Mouse (Mus musculus): ENCODE measurements around the gene 4930558K02Rik.

The 4930558K02Rik gene

DNA sequence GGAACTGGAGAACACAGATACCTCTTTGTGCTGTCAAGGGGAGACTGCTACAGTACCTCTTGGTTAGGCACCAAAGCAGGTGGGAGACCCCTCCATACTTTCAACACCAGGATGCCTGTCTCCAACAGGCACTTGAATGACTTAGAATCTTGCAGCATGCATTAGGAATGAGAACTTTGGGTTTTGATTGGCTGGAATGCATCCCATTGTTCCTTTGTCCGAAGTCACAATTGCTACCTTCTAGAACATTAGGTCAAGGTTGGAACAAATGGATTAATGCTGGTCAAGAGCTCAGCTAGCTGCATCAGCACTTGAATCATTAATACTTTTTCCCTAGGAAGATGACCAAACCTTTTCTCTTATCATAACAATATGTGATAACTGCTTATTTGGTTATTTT lies at the start of gene 4930558K02Rik:
4930558K02Rik (minus strand) TSS at position 101 of the 400 bp plus-strand sequence.
- no peak for DNase-seq (ENCODE audit: low spot score)

DNA sequence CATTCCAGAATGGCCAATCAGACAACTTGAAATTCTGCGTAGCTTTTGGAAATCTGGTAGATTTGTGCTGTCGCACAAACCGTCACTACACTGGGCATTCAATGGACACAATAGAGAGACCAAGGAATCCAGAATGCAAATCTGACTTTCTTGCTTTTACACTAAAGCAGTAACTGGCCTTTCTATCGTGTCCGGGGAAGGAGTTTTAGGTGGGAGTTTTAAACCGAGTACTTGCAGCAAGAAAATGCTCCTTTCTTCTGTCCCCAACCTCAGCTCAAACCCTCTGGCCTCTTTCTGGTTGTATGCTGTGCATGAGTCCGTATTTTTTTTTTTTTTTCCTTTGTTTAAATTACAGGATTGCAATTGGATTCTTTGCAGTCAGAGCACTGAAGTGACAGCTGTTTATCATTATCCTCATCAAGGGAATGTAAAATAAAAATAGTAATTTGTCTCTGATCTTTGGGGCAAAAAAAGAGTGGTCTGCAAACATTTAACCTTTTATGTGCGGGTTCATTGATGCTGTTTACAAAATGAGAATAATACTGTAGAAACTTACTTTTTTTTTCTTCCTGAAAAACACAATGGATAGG lies 44.3 kb upstream of the 4930558K02Rik start:
- DNase-seq (ENCODE audit: low spot score), result no peak

DNA sequence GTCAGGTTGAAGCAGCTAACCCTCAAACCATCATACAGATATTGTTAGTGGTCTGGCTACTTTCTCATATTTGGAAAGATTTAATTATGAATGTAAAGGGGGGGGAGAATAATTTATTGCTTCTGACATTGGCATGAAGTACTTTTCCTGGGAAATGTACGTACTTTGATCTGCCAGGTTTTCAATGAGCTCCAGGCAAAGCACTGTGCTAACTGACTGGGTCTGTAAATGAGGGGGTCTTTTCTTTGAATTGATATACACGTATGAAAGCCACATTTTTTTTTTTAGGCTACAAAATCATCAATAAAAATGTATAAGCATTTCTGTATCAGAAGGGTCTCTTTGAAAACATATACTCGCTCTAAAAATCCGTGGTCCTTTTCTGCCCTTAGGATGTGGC lies 41.3 kb upstream of the 4930558K02Rik start:
- no peak for DNase-seq (ENCODE audit: low spot score)

DNA sequence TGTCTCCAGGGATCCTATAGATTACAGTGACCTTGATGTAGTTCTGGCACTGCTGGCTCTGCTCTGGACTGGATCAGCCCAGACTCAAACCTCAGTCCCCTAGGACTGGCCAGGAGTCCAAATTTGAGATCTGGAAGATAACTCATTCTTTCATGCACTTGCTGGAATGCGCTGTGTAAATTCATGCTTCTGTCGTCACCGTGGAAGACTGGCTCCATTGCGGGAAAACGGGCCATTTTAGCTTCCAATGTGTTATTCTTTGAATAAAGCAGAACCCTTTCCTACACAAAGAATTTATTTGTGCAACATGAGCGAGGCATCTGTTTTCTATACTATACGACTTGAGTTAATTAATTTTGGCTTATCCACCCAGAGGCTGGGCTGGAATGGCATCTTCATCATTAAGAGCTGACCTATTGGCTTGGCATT lies 40.9 kb upstream of the 4930558K02Rik start:
- no peak for DNase-seq (ENCODE audit: low spot score)

DNA sequence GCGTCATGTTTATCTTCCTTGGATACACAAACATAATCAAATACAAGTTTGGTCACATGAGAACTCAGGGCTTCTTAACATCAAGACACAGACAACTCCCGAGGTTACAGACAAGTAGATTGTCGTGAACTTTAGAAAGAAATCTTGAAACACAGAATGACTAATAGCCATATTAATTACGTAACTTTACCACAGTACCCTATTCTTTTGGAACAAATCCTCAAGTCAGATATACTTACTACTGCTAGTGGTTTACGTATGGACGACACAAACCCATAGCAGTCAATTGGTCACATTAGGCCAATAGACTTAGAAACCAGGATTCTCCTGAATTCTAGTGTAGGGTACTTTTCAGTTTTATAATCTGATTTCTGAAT lies 39.2 kb upstream of the 4930558K02Rik start:
- DNase-seq (ENCODE audit: low spot score), result no peak

DNA sequence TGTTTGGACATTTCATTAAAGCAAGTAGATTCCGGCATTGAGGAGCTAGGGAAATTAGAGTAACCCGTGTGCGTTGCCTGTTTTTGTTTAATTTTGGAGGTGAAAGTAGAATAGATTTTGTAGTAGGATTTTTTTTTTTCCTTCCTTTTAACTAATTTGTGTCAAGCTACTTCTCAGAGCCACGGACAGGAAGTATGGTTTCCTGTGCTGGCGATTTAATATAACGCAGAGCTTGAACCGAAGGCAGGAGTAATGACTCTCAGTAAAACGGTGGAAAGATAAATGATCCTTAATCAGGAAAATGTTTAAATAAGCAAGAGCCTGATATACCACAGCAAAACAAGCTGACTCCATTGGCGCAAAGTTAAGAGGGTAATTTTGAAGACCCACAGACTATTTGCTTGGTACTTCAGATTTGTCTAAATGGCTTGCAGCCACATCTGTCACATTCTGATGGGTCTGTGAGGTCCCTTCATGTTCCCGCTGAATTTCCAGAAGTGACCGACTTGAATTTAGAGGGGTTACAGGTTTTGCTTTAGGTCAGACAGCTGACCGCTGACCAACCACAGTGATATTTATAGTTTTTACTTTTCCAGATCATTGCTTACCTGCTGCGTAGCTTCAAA lies 38.7 kb upstream of the 4930558K02Rik start:
- no peak for DNase-seq (ENCODE audit: low spot score)

DNA sequence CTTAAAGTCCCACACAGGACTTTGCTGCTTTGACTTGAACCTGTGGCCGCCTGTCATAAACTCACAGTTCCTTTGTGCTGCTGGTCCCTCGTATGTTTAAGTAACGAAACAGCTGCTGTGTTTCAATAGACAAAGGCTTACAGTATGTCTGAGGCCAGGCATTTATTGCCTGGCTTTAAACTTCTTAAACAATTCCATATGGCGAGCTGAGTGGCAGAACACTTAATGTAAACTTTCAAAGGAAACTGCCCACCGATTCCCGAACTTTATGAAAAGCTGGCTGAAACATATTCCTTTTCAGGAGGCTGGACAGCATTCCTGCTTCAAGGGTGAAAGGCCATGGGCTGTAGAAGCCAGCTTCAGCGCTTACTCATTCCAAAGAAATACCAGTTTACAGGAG lies 37.5 kb upstream of the 4930558K02Rik start:
- no peak for DNase-seq (ENCODE audit: low spot score)

DNA sequence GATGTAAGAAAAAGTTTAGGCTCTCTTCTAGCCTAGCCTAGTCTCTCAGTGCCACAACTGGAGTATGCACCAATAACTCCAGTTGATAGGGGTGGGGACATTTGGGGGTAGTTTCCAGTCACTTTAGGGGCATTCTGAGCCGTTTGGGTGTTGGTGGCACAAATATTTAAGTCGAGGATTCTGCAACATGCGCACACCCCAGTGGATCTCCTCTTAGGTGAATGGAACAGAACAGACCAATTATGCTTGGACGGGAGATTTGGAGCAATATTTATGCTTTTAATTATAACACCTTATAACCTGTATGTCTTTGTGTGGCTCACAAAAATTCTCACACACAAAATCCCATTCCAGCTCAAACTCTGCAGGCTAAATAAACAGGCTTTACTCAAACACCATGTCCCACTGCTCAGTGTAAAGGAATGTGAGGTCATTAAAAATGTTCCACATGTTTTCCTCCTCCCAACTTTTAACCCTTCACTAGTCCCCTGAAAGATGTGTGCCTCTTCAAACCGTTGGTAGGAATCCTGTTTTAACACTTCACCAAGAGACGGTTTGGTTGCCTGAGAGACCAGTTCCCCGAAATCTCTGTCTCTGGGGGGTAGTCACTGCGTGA lies 35.9 kb upstream of the 4930558K02Rik start:
- no peak for DNase-seq (ENCODE audit: low spot score)

DNA sequence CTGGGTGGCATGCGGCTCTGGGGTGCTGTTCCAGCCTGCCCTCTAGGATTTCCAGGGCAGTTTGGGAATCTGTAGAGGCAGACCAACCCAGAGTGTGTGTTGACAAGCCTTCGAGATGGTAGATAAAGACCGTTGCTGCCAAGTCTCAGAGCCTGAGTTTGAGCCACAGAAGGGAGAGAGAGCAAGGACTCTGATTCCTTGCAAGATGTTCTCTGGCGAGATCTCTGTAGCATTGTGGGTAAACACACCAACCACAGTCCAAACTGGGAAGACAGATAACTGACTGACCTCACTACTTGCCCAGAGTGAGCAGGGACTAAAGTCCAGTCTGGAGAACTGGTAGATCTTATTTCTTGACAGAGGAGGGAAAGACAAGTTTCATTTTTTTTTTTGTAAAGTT lies 34.1 kb upstream of the 4930558K02Rik start:
- DNase-seq (ENCODE audit: low spot score), result no peak

DNA sequence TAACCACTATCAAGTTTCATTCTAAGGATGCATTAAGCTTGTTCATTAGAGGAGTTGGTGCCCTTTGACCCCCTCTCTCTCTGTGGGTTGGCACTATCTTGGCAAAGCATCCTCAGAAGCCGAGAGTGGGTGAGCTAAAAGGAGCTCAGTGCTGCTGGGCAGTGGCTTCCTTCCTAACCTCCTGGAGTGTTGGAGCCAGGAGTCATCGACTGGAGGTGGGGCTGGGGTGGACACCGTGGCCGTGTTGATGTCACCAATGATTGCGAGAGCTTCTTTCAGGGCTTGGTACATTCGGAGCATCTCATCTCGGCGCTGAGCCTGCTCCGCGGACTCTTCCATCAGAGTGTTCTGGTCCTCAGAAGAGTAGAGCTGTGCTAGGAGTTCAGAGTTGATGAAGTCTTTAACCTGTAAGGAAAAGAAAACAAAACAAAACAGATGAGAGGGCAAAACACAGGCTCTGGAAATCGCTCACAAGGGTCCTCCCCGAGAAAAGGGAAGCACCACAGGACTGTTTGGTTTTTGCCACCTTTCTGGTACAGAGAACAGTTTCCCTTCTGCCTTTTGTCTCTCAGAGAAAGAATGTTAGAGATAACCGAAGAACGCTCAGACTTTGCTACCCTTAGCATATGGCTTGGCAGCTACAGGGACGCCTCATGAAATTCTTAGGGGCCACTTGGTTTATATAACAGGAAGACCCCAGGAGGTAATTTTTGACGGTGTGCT lies 32.2 kb upstream of the 4930558K02Rik start:
- DNase-seq (ENCODE audit: low spot score), result no peak

DNA sequence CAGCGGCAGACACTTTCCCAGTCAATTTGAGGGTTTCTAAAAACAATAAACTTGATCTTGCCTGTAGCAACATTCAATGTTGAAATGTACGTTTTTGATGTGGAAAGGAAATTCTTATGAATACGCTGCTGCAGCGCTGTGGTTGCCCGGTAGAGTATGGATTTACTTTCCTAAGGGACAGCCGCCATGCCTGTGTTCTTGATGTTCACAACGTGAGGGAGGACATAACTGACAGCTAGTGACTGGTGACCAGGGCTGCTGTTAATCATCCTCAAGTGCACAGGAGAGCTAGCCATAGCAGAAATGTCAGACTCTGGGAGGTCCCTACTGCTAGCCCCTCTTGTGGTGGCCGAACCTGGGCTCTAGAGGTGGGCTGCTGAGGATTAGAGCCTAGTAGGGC lies 29.6 kb upstream of the 4930558K02Rik start:
- no peak for DNase-seq (ENCODE audit: low spot score)

DNA sequence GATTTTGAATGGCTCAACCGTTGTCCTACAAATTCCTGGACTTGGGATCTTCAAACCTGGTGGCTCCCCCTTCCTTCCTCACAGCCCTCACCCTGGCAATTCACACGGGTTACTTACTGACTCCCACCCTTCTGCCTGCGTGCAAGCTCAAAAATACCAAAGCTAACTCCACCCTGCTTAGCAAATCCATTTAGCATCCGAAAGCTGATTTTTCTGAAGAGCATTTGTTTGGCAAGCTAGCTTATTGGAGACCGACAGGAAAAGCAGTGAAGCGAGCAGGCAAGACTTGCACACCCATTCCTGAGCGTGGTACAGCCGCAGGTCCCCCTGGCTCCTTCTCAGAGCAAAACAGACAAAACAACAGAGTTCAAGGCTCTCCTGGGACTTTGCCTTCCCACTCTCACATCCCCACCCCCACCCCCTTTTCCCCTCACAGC lies 29.2 kb upstream of the 4930558K02Rik start:
- DNase-seq (ENCODE audit: low spot score), result no peak

DNA sequence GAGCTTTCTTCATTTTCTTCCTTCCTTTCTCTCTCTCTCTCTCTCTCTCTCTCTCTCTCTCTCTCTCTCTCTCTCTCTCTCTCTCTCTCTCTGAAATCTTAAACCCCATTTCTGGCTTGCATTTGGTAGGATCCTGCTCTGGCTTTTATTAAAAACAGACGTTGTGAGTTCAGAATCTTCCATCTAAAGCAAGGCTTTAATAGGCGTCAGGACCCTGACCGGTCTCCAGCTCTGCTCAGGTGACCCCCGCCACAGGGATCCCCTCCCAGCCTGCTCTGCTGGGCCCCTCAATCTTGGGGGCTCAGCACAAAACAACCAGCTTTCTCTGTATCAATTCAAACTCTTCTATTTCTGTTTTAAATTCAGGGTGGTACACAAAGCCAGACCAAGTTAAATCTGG lies 28.8 kb upstream of the 4930558K02Rik start:
- DNase-seq (ENCODE audit: low spot score), result no peak

DNA sequence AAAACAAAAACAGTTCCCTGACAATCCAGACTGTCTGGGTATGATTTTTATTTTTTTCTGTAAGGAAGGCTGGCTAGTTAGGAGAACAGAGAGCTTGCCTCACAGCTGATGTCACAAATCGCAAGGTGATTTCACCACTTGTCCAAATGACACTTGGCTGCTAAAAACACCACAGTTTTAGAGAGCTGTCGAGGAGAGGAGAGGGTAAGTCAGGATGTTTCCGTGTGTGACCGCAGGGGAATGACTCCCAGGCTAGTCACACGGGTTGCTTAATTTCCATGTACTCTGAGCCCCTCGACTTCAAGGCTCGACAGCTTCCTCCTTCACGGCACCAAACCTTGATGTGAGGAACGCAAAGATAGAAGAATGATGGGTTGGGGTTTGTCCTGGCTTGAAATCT lies 26.7 kb upstream of the 4930558K02Rik start:
- DNase-seq (ENCODE audit: low spot score), result no peak

DNA sequence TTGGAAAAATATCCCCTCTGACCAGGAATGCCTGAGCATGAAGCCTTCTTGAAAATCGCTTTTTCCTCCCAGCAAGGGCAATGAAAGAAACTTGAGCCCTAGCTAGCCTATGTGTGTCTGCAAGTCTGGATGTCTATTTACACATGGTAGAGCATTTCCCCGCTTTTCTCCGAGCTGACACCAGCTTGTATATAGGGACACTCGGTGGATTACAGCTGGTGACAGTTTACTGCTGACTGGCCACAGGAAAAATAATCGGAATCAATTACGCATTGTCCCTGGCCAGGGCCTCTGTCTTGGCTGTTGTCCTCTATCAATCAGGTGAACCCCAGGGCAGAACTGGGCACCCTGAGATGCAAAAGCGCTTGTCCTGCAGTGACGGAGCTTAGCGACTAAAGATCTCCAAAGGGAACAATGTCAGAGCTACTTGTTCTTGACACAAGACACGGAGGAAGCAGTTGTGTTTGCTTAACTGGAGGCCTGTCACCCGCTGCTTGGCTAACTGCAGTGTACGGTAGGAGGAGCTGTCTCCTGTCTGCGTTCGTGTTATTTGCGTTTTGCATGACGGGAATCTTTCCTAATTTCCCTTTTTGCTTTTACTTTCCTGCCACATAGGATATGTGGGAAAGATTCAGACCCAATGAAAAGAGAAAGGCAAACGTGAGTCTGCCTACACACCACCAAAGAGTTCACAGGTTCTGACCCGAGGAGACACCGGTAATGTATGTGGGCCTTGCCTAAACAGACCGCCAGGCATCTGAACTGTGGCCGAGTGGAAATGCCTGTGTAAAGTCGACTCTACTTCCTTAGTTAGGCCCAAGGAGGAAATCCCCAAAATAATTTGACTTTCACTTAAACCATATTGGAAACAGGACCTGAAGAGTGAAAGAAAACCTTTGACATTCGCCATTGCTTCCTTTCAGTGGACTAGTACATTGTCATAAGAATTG lies 25.7 kb upstream of the 4930558K02Rik start:
- no peak for DNase-seq (ENCODE audit: low spot score)

DNA sequence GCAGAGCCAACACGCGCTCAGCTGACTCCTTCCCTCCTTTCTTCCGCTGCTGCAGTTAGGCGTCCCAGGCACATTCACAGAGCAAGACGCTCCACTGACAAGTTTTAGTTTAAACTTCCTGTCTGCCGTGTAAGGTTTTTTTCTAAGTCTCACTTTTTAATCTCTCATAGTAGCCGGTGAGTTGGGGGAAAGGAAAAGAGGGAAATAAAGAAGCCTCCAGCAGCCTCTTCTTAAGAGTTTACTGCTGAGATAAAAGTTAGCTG lies 25.0 kb upstream of the 4930558K02Rik start:
- no peak for DNase-seq (ENCODE audit: low spot score)

DNA sequence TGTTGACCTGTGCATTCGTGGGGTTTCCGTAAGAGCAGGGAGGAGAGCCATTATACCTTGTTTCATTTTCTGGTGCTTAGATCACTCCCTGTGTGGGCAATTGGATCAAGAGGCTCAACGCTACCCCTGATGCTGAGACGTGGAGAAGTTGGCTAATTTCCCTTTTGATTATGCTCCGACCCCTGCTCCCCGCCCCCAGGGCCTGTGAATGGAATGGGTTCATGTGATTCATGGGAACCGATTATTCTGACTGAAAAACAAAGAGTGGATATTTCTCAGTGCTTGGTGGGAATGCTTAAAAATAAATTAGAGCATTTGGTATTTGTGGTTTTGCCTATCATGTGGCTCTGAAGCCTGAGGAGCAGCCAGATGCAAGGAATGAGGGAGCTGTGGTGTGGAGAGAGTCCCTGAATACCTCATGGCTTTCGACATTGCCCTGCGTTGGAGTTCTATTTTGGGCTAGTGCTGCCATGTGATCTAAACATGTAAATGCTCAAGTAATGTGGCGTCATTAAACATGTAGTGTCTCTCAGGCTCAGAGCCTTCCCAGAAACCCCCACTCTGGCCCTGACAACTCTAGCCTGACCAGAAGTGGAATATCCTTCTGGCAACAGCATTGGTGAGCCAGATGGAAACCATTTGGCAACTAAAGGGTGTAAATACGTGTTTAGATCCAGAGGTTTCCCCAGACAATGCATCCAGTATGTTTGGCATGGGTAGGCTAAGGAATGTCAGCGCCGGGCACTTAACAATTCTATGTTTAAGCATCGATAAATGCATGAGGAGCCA lies 24.5 kb upstream of the 4930558K02Rik start:
- DNase-seq (ENCODE audit: low spot score), result no peak

DNA sequence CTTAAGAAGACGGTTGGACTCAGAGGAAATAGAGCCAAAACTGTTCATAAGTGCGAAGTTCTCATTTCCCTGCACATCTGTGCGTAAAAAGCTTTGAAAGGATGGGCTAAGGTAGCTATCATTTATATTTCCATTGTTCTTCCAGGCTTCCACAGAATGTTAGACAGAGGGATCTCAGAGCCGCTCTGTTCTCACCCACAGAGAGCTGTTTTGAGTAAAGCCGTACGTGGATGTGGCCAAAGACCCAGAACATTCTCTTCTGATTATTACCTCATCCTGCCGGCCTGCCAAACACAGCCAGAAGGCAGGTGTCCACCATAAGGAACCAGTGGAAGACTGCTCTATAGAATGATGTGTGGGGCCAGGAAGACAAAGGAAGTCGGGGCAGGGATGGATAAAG lies 21.9 kb upstream of the 4930558K02Rik start:
- DNase-seq (ENCODE audit: low spot score), result no peak

DNA sequence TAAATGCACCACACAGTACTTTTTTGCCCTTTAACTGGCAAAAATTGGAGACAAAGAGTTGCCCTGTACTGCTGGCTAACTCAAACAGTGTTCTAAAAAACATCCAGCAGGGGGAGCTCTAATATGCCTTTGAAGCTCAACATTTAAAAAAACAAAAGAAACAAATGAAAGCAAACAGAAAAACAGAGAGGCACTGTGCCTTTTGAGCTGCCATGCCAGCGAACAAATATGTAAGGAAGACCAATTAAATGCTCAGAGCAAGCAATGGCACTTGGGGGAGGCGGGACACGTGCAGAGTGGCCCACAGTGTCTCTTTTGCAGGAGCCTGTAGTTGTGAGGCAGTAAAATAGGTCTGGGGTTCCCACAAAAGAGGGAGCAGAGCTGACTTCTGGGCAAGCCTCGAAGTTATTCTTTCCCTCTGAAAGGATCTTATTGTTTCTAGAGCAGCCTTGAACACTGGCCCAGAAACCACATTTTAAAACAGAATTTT lies 20.5 kb upstream of the 4930558K02Rik start:
- no peak for DNase-seq (ENCODE audit: low spot score)

DNA sequence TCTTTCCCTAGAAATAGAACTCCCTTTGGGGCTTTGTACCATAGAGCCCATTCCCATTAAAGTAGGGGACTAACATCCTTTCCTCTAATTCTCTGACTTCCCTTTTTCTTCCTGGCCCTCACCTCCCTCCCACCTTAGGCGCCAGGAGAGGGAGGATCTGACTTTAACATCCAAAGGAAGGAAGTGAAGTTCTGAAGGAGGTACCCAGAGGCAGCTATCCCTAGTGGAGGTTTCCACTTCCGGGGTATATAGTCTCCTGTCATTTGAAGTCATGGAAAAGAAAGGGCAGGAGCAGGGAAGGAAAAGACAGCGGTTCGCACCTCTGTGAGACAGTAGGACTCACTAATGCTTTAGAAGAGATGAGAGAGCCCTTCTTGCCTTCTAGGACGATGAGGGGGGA lies 19.9 kb upstream of the 4930558K02Rik start:
- DNase-seq (ENCODE audit: low spot score), result no peak

DNA sequence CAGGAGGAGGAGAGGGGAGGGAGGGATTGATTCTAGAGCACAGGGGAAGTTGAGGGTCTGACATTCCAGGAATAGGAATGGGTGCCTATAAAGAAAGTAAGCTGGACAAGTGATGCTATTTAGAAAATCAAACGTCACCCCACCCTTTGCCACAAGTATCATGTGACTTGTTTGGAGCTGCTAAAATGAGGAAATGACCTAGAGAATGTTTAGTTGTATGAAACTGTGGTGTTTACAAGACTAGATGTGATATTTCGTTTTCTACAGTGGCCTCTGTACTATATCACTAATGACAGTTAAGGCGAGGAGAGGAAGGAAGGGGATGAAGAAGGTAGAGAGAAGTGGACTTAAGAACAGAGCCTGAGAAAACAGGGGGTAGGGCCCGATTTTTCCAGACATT lies 19.3 kb upstream of the 4930558K02Rik start:
- DNase-seq (ENCODE audit: low spot score), result no peak
